Mouse (Mus musculus): ENCODE results near the gene Olfr251.
"Not testable (repeated sequence)": the region's sequence is repeated elsewhere in the genome, so short reads cannot be mapped to it uniquely, and the experiment has no call there.

Gene Olfr251

DNA sequence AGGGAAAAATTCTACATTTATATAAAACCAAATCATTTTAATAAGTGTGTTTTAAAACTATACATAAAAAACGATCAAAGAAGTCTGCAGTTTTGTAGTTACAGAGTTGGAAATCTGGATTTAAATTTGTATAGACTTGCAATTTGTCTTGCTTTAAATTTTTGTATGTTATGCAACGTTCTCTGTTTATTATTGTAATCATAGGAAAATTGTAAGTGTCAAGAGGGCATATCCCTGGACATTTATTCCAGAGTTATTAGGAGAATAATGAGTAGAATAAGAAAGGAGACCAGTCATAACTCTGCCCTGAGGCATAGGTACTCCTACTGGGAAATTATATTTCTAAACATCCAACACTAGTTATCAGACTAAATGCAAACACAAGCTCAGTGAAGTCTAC, at the start of gene Olfr251:
Gene Olfr251, plus strand, starts transcription at position 301 of the 400 bp plus-strand sequence.
- no peak for DNase-seq

GRCm38 (mm10) chr9:38328760-38329159, 48.1 kb upstream of the Olfr251 start, which contains the start of gene Olfr25:
Gene Olfr25, plus strand, starts transcription at chr9:38329060.
- no peak for DNase-seq

DNA sequence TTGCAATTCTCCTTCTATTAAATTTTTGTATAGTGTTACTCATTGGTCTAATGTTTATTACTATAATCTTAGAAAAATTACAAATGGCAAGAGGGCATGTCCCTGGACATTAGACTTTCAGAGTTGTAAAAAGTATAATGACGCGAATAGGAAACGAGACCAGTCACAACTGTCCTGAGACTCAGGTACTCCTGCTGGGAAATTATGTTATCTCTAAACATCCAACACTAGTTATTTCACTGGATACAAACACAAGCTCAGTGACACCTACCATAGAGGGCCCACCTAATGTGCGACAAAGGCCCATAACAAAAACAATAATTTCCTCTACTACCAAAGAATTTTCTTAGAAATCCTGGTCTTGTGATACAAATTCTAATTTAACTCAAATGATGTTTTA, 28.8 kb upstream of the Olfr251 start, which contains the start of gene Olfr898:
Gene Olfr898, plus strand, starts transcription at position 301 of the 400 bp plus-strand sequence.
- no peak for DNase-seq

GRCm38 (mm10) chr9:38366596-38366995, 10.3 kb upstream of the Olfr251 start, which contains the start of gene Olfr250:
Gene Olfr250, plus strand, starts transcription at chr9:38366896.
- DNase-seq: no peak

DNA sequence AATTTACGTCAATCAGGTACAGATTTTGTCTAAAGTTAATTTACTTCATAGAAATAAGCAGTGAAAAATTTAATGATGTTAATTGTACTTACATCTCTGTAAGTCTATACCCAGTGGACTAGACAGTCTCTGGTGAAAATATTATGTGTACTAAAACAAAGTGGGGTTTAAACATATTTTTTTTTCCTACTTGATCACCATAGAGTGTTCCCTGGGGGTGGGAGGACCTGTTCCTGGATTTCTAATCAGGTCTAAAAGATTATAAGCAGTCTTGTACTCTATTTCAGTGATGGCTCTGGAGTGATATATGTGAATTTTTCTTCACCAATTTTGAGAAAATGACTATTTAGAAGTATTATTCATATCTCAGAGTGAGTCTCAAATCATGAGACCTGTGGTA, 24.5 kb downstream of the Olfr251 start, which contains the start of gene Olfr147:
Gene Olfr147, plus strand, starts transcription at position 301 of the 400 bp plus-strand sequence.
- no peak for DNase-seq

DNA sequence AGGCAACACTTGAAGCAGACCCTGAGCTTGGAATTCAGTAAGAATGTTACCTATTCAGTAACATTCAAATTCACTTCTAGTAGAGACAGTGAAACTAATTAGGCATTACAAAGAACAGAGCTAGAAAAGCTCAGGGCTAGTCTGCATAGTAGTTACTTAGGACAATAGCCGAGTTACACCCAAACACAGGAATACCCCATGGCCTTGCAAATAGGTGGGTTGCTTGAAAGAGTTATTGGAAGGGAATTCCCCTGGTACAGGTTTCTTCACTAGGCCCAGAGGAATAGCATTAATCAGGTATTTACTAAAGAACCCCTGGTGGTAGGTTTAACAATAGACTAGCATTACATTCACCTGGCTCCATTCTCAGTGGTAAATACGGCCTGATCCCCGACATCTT, 30.6 kb downstream of the Olfr251 start:
- not testable (repeated sequence) for DNase-seq

GRCm38 (mm10) chr9:38413502-38413901, 36.6 kb downstream of the Olfr251 start:
- DNase-seq: not testable (repeated sequence)

GRCm38 (mm10) chr9:38423801-38424200, 46.9 kb downstream of the Olfr251 start:
- no peak for DNase-seq

DNA sequence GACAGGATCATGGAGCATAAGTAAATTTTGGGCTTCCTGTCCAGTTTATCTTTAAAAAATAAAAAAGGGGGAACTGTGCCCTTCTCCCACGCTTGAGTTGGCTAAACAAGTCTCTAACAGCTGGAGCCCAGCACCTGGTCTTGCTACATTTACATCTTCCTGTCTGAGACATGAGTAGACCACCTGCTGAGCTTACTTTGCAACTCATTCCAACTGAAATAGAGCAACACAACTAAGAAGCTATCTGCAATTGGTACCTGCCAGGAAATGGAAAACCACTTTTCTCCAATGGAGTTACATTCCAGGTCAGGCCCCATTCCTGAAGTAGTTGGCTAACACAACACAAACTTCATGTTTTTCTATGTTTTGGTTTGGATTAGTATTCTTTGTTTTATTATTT, 50.1 kb downstream of the Olfr251 start:
- DNase-seq: no peak

- no peak for DNase-seq
These were observed 52.3 kb downstream of the Olfr251 start, which contains the start of gene Olfr901 for GRCm38 (mm10) chr9:38429155-38429554. Gene Olfr901, plus strand, starts transcription at chr9:38429455.
